Mouse (Mus musculus): Measurements from ENCODE around the gene Trib2.

Trib2 gene

GRCm38 (mm10) chr12:15814249-15815081 lies 2.3 kb downstream of the Trib2 start:
- DNase-seq (ENCODE audit: low read depth, low spot score), result peak; percentile 42

GRCm38 (mm10) chr12:15813819-15814165 lies 2.9 kb downstream of the Trib2 start:
- DNase-seq (ENCODE audit: low read depth, low spot score), result no peak

GRCm38 (mm10) chr12:15813133-15813818 lies 3.4 kb downstream of the Trib2 start:
- peak; percentile 10 for DNase-seq (ENCODE audit: low read depth, low spot score)

- peak; percentile 27 for DNase-seq (ENCODE audit: low read depth, low spot score)
Observed at GRCm38 (mm10) chr12:15812139-15812962, 4.4 kb downstream of the Trib2 start.

DNA sequence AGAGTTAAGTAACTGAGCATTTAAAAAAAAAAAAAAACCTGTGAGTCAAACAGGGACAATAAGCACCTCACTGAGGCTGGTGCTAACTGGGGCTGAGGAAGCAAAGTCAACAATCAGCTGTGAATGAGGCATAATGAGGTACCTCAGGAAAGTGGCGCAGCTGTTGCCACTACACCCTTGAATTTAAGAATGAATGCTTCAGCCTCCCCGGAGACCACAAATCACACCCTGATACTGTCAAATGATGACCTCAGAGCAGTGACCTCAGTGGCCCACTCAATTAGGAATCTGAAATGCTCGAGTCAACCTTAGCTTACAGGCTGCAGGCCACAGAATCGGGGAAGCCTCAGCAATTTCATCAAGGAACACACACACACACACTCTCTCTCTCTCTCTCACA lies 5.0 kb downstream of the Trib2 start:
- peak; percentile 23 for DNase-seq (ENCODE audit: low read depth, low spot score)

DNA sequence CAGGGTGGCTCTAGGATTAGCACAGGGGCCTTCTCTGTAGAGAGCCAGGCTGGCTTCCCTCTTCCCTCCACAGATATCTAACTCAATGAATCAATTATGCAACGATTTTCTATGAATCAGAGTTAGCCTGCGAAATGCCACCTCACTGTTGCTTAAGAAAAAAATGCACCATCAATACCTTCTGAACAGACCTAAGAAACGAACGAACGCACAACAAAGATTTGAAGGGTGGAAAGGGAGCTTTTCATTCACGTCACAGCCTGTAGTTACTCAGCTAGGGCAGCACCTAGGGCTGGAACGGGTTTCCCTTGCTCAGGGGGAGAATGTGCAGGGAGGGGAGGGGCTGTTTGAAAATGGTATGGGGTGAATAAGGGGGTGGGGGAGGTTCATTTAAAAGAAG lies 5.8 kb downstream of the Trib2 start:
- DNase-seq (ENCODE audit: low read depth, low spot score), result no peak

DNA sequence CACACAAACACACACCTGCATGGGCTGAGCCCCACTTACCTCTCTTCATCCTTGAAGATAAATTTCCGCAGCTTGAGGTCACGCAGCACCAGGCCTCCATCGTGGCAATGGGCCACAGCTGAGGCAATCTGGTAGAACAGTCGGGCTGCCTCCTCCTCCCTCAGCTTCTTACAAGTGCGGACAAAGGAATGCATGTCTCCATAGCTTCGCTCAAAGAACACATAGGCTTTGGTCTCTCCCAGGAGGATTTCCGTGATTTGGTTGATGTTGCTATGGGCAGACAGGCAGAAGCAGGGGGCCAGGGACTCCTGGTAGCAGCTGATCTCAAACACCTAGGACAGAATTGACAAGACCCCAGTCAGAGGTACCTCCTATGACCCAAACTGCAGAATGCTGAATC lies 7.1 kb downstream of the Trib2 start:
- DNase-seq (ENCODE audit: low read depth, low spot score), result no peak

GRCm38 (mm10) chr12:15809249-15809648 lies 7.5 kb downstream of the Trib2 start:
- no peak for DNase-seq (ENCODE audit: low read depth, low spot score)

GRCm38 (mm10) chr12:15808186-15808800 lies 8.4 kb downstream of the Trib2 start:
- DNase-seq (ENCODE audit: low read depth, low spot score), result no peak

- DNase-seq (ENCODE audit: low read depth, low spot score), result no peak
Observed at GRCm38 (mm10) chr12:15804931-15805331, 11.8 kb downstream of the Trib2 start.

GRCm38 (mm10) chr12:15803936-15804438 lies 12.7 kb downstream of the Trib2 start:
- no peak for DNase-seq (ENCODE audit: low read depth, low spot score)

GRCm38 (mm10) chr12:15801571-15801930 lies 15.2 kb downstream of the Trib2 start:
- DNase-seq (ENCODE audit: low read depth, low spot score), result no peak

GRCm38 (mm10) chr12:15800914-15801570 lies 15.7 kb downstream of the Trib2 start:
- peak; percentile 39 for DNase-seq (ENCODE audit: low read depth, low spot score)

GRCm38 (mm10) chr12:15800196-15800913 lies 16.4 kb downstream of the Trib2 start:
- no peak for DNase-seq (ENCODE audit: low read depth, low spot score)

DNA sequence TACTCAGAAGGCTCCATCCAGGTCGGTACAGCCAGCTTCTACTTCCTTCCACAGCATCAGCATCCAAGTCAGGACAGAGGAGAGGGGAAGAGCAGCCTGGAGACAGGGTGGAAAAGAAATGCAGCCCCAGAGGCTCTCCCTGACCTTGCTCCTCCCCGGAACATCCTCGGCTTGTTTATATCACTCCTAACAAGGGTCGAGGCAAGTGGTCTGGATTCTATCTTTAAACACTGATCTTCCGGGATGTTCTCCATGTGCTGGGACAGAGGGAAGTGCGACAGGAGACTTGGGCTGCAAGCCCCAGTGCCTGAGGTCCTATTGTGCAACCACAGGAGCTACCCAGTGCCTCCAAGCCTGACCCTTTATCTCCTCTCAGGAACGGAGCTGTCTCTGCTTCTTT lies 18.7 kb downstream of the Trib2 start:
- no peak for DNase-seq (ENCODE audit: low read depth, low spot score)

DNA sequence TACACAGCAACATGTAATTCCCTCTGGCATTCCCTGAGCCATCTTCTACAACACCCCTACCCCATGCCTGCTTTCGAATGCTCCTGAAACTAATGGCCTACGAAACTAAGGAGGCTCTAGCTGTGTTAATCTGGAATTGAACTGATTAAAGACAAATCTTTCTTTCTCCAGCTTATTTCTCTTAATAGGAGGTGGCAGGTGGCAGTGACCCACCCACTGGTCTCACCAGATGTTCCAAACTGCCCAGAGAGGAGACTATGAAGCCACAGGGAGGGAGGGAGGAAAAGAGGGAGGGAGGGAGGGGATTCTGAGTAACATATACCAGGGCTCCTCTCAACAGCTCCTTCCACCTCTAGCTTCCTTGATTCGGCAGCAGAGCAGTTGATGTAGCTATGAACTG lies 20.8 kb downstream of the Trib2 start:
- DNase-seq (ENCODE audit: low read depth, low spot score), result no peak

GRCm38 (mm10) chr12:15793336-15793735 lies 23.4 kb downstream of the Trib2 start:
- DNase-seq (ENCODE audit: low read depth, low spot score), result no peak

- no peak for DNase-seq (ENCODE audit: low read depth, low spot score)
Observed at GRCm38 (mm10) chr12:15790181-15790580, 26.5 kb downstream of the Trib2 start.

- DNase-seq (ENCODE audit: low read depth, low spot score), result no peak
Observed at GRCm38 (mm10) chr12:15777047-15777446, 39.7 kb downstream of the Trib2 start.

GRCm38 (mm10) chr12:15771686-15772085 lies 45.0 kb downstream of the Trib2 start:
- no peak for DNase-seq (ENCODE audit: low read depth, low spot score)

All from forelimb bud, embryonic 11.5 days (tissue).